In genomic region chr2:178238503-178238902, GRCm38 (mm10) we compare ENCODE assay signal across 28 mouse cellular contexts.
DNase-seq lines count a peak whose midpoint lies in the region; ATAC-seq and TF ChIP-seq lines count a peak whose summit lies in the region.
"Had no signal": no experiment of that assay in that cellular context is flagged by ENCODE, and none has a peak within 500 bp of the region (broad histone marks: within the 10 kb centered on the region; RNA-seq: fewer than 3 reads in every experiment).

No protein-coding gene starts in this region.

- H3K27ac ChIP-seq in layer of hippocampus, adult 2 months: peak overlapping the region; percentile 23; the same call in 1 of the 2 replicates
- H3K27ac ChIP-seq: embryonic facial prominence, embryonic 10.5 days; embryonic facial prominence, embryonic 13.5 days; forebrain, embryonic 12.5 days; forebrain, embryonic 15.5 days; heart, embryonic 15.5 days; hindbrain, embryonic 14.5 days; hindbrain, postnatal 0 days had no signal

- no peak overlapping the region for H3K4me3 ChIP-seq in layer of hippocampus, adult 2 months
- H3K4me3 ChIP-seq: embryonic facial prominence, embryonic 10.5 days; embryonic facial prominence, embryonic 13.5 days; erythroblast, embryonic 14.5 days; forebrain, embryonic 12.5 days; forebrain, embryonic 15.5 days; heart, embryonic 15.5 days had no signal

- peak; percentile 86 for ATAC-seq in granulocyte monocyte progenitor cell, adult 5-6 weeks (replicated peaks; ENCODE audit: poor library complexity, severe bottlenecking)
- peak; percentile 87 for ATAC-seq in megakaryocyte progenitor cell, adult 5-6 weeks (replicated peaks; ENCODE audit: poor library complexity)
- ATAC-seq: CD4-positive, CD25-positive, alpha-beta regulatory T cell, adult 4 months; forebrain, embryonic 15.5 days; hindbrain, postnatal 0 days; inflammation-experienced regulatory T-cells, adult 6 months; intestine, embryonic 16.5 days had no signal

- no peak for TF ChIP-seq CTCF in layer of hippocampus, adult 2 months (conservative IDR thresholded peaks at IDR 0.05)

- no peak for DNase-seq in layer of hippocampus, adult 2 months (ENCODE audit: low spot score in 2 of 2)
- no peak for DNase-seq in layer of hippocampus, adult 9-11 months
- DNase-seq in frontal cortex, adult 2 months (ENCODE audit: extremely low spot score in 1 of 2, low spot score in 1 of 2): no peak
- no peak for DNase-seq in cerebellum, adult 18-20 months
- DNase-seq: adrenal gland, adult 2 months; adrenal gland, postnatal 14 days; cerebellum, adult 2 months; cerebellum, adult 9-11 months; cerebellum, postnatal 25 days; embryo, embryonic 11 days; gastrocnemius, postnatal 10 days; gastrocnemius, postnatal 36 days; heart, adult 11 months; heart, postnatal 10 days; heart, postnatal 36 days had no signal
